Mouse (Mus musculus) heart, postnatal 36 days (tissue): ENCODE results near the gene Nfib. TPM values are rescaled to one million over a fixed set of nuclear protein-coding genes. Genes with fewer than 3 reads are reported as not detected.
A peak's percentile ranks its signal among the peaks of the same experiment; 100 is the strongest.

Source experiments
- DNase-seq, 2 experiments: peaks; one replicate each; pipeline ENCODE4 v3.0.0; 2021 to 2022
- intact Hi-C: fragments of 180-260 bp; cut with DNase I; formaldehyde crosslinking; loops from one replicate; pipeline ENCODE4 v1.15.1; 2025
- total RNA-seq, 2 experiments: library from RNA; stranded (reverse); gene quantifications; 2 replicates each; pipeline ENCODE4 v1.2.3; 2021

Gene Nfib
- total RNA-seq, 2 experiments from 2014 or later = 113 to 131 TPM

- DNase-seq = no peak
- intact Hi-C loops = loop anchor here (5.0 to 10.0 kb wide), 2 partner anchors 54 to 1073 kb away; no protein-coding TSS in a partner anchor
Observed at GRCm38 (mm10) chr4:82248031-82248430, 457.5 kb downstream of the Nfib start.

GRCm38 (mm10) chr4:82246290-82246689 is 459.3 kb downstream of the Nfib start:
- DNase-seq = peak; percentile 27 to 33
- intact Hi-C loops = loop anchor here (2.0 to 10.0 kb wide), 3 partner anchors 19 to 1071 kb away; no protein-coding TSS in a partner anchor

Other genes starting within 250 kb of the Nfib start
- gene Zdhhc21, start 154.2 kb upstream of the Nfib start, total RNA-seq = 10 to 100 TPM in 1 of 2 experiments, 1 to 10 TPM in 1; 9.8 to 10.5 TPM
- gene Cer1, start 179.4 kb upstream of the Nfib start, total RNA-seq = not detected